8 mouse cellular contexts compared by ENCODE assay signal in the genomic region with DNA sequence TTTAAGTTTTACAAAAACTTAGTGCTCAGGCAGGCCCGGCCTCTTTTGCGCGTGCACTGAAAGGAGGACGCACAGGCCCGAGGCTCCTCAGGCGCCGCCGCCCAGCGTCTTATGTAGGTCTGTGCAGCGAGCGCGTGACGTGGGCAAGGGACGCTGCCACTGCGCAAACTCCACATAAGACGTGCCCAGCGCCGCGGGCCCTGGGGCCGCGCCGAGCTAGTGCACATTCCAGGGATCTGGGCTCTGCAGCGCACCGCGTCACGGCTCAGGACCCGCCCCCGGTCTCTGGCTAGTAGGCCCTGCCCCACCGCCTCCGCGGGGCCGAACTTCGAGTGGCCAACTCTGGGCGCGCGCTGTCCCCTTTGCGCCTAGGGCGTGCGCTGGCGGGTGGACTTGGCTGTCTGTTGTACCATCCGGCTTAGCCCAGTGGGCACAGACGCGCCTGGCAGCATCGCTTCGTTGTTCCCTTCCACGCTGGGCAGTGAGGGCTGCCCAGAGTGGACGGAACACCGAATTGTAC. TPM values are rescaled to one million over a fixed set of nuclear protein-coding genes. Genes with fewer than 3 reads are reported as not detected.
DNase-seq lines count a peak whose midpoint lies in the region; ATAC-seq and TF ChIP-seq lines count a peak whose summit lies in the region.

No protein-coding gene starts in this region.

- peak overlapping the region; percentile 67 to 100 for H3K4me3 ChIP-seq in heart, embryonic 14.5 days (ENCODE audit: control insufficient read depth in 1 of 2, insufficient read depth in 1 of 2, low read depth in 1 of 2, low read length in 2 of 2)
- peak overlapping the region; percentile 62 to 75 for H3K4me3 ChIP-seq in liver, embryonic 14.5 days (ENCODE audit: insufficient read depth in 1 of 2, low read depth in 2 of 2, low read length in 2 of 2)
- H3K4me3 ChIP-seq in neural tube, embryonic 11.5 days (ENCODE audit: low read depth, low read length) = peak overlapping the region; percentile 99
- H3K4me3 ChIP-seq in stomach, postnatal 0 days (ENCODE audit: low read depth, low read length) = peak overlapping the region; percentile 54

- peaks cover 30% of the 10 kb centered on the region for H3K36me3 ChIP-seq in heart, embryonic 14.5 days (ENCODE audit: control insufficient read depth, insufficient read depth, low read length)
- no peaks in the 10 kb centered on the region; the same call in 1 of the 2 replicates for H3K36me3 ChIP-seq in liver, embryonic 14.5 days (replicated peaks; ENCODE audit: control insufficient read depth, insufficient read depth, low read depth)
- H3K36me3 ChIP-seq in neural tube, embryonic 11.5 days (ENCODE audit: control insufficient read depth, insufficient read depth, low read length) = no peaks in the 10 kb centered on the region; the same call in 1 of the 2 replicates
- peaks cover 19% of the 10 kb centered on the region; the same call in 1 of the 2 replicates for H3K36me3 ChIP-seq in stomach, postnatal 0 days (ENCODE audit: control insufficient read depth, insufficient read depth, low read length)

- no peaks in the 10 kb centered on the region for H3K9me3 ChIP-seq in heart, embryonic 14.5 days (ENCODE audit: control insufficient read depth, low read length)
- no peaks in the 10 kb centered on the region for H3K9me3 ChIP-seq in liver, embryonic 14.5 days (ENCODE audit: control insufficient read depth, low read length)
- no peaks in the 10 kb centered on the region for H3K9me3 ChIP-seq in neural tube, embryonic 11.5 days (ENCODE audit: control insufficient read depth, low read length)
- no peaks in the 10 kb centered on the region for H3K9me3 ChIP-seq in stomach, postnatal 0 days (ENCODE audit: control insufficient read depth, low read length)

- no peak; the same call in 1 of the 2 replicates for TF ChIP-seq EP300 in liver, embryonic 14.5 days (IDR thresholded peaks at IDR 0.05; ENCODE audit: low read depth)
- peak; percentile 85 for TF ChIP-seq EP300 in stomach, postnatal 0 days (optimal IDR thresholded peaks at IDR 0.05)

- ATAC-seq in CD4-positive, CD25-positive, alpha-beta regulatory T cell, adult 4 months = peak; percentile 53
- peak; percentile 88 for ATAC-seq in heart, embryonic 14.5 days (ENCODE audit: insufficient number of reproducible peaks, insufficient read depth, low FRiP score, low read depth)
- ATAC-seq in liver, embryonic 14.5 days (ENCODE audit: insufficient read depth) = peak; percentile 78
- ATAC-seq in neural tube, embryonic 11.5 days (ENCODE audit: insufficient read depth, low FRiP score, low TSS enrichment) = peak; percentile 87
- peak; percentile 88 for ATAC-seq in stomach, postnatal 0 days (ENCODE audit: low FRiP score, low TSS enrichment)

- peak; percentile 46; the same call in 1 of the 2 replicates for TF ChIP-seq CTCF in liver, embryonic 14.5 days (IDR thresholded peaks at IDR 0.05; ENCODE audit: low read depth)
- peak; percentile 56 for TF ChIP-seq CTCF in stomach, postnatal 0 days (IDR thresholded peaks at IDR 0.05; ENCODE audit: low read depth)

- H3K4me2 ChIP-seq in heart, embryonic 14.5 days (ENCODE audit: low read length) = peak overlapping the region; percentile 89
- H3K4me2 ChIP-seq in liver, embryonic 14.5 days (ENCODE audit: low read depth) = peak overlapping the region; percentile 89
- peak overlapping the region; percentile 97 for H3K4me2 ChIP-seq in neural tube, embryonic 11.5 days (ENCODE audit: low read depth)
- peak overlapping the region; percentile 91 for H3K4me2 ChIP-seq in stomach, postnatal 0 days (replicated peaks; ENCODE audit: low read depth)

- under 1% methylated on average over 48 of the region's 48 CpGs for WGBS in heart, embryonic 14.5 days
- under 1% methylated on average over 48 of the region's 48 CpGs for whole genome bisulfite sequencing in liver, embryonic 14.5 days (ENCODE audit: insufficient replicate concordance)
- under 1% methylated on average over 48 of the region's 48 CpGs for WGBS in neural tube, embryonic 11.5 days
- WGBS in stomach, postnatal 0 days = under 1% methylated on average over 48 of the region's 48 CpGs

- no peaks in the 10 kb centered on the region for H3K27me3 ChIP-seq in heart, embryonic 14.5 days (ENCODE audit: control insufficient read depth, insufficient read depth, low read length)
- H3K27me3 ChIP-seq in liver, embryonic 14.5 days (ENCODE audit: control insufficient read depth, insufficient read depth, low read length) = no peaks in the 10 kb centered on the region
- H3K27me3 ChIP-seq in neural tube, embryonic 11.5 days (ENCODE audit: control insufficient read depth, insufficient read depth, low read length) = no peaks in the 10 kb centered on the region
- H3K27me3 ChIP-seq in stomach, postnatal 0 days (ENCODE audit: control insufficient read depth, insufficient read depth, low read length) = no peaks in the 10 kb centered on the region

- peak overlapping the region; percentile 99 to 100 for H3K27ac ChIP-seq in heart, embryonic 14.5 days (replicated peaks in 1 of 2; ENCODE audit: control insufficient read depth in 1 of 2, insufficient read depth in 1 of 2, low read depth in 2 of 2, low read length in 2 of 2)
- peak overlapping the region; percentile 74 for H3K27ac ChIP-seq in liver, embryonic 14.5 days
- H3K27ac ChIP-seq in neural tube, embryonic 11.5 days (ENCODE audit: low read depth, low read length) = peak overlapping the region; percentile 98
- H3K27ac ChIP-seq in stomach, postnatal 0 days (replicated peaks) = peak overlapping the region; percentile 100

- peak overlapping the region; percentile 100 for H3K9ac ChIP-seq in heart, embryonic 14.5 days (ENCODE audit: low read length)
- H3K9ac ChIP-seq in liver, embryonic 14.5 days (replicated peaks) = peak overlapping the region; percentile 74
- H3K9ac ChIP-seq in neural tube, embryonic 11.5 days (ENCODE audit: low read length) = peak overlapping the region; percentile 98
- H3K9ac ChIP-seq in stomach, postnatal 0 days (ENCODE audit: low read length) = peak overlapping the region; percentile 100

- peak; percentile 48 for DNase-seq in c-Kit-negative CD71-positive TER-119-positive erythroid progenitor cells, embryonic 14.5 days (ENCODE audit: low read depth, low spot score)
- peak; percentile 99 for DNase-seq in fibroblast of lung, adult 2 months (ENCODE audit: low read depth)
- peak; percentile 100 for DNase-seq in kidney, postnatal 14 days
- DNase-seq in liver, embryonic 14.5 days (ENCODE audit: low read depth in 3 of 3, low spot score in 3 of 3) = peak; percentile 85 to 88 (median 88)
- DNase-seq in neural tube, embryonic 11.5 days (ENCODE audit: low spot score) = peak; percentile 98
- peak; percentile 99 for DNase-seq in stomach, postnatal 0 days (ENCODE audit: low spot score)

- H3K4me1 ChIP-seq in heart, embryonic 14.5 days (ENCODE audit: control insufficient read depth in 2 of 2, insufficient read depth in 2 of 2, low read length in 2 of 2) = peaks cover 31 to 37% of the 10 kb centered on the region in 2 experiments
- H3K4me1 ChIP-seq in liver, embryonic 14.5 days (replicated peaks; ENCODE audit: control insufficient read depth in 2 of 2, insufficient read depth in 2 of 2, low read length in 1 of 2) = peaks cover 42 to 46% of the 10 kb centered on the region in 2 experiments
- peaks cover 33% of the 10 kb centered on the region for H3K4me1 ChIP-seq in neural tube, embryonic 11.5 days (ENCODE audit: control insufficient read depth, insufficient read depth, low read length)
- peaks cover 10% of the 10 kb centered on the region for H3K4me1 ChIP-seq in stomach, postnatal 0 days (replicated peaks; ENCODE audit: control insufficient read depth, insufficient read depth)

RNA-seq across cellular contexts. Expression of gene Irf2bp2, which starts 0.8 kb away (rescaled TPM):
- 10 to 100 TPM; 15.5 to 22.4 TPM for polyA plus RNA-seq in CD4-positive, CD25-positive, alpha-beta regulatory T cell, adult 4 months (2017; shearing (Covaris generic))
- polyA plus RNA-seq in heart, embryonic 14.5 days (2014; fragmentation: Nextera tagmentation; extraction: Ambion mirVana) = 8.1 and 9.1 TPM in 2 replicates
- polyA plus RNA-seq in liver, embryonic 14.5 days (2012; rRNA removed) = 10.9 and 11.5 TPM in 2 replicates
- 2.8 and 3.2 TPM in 2 replicates for polyA plus RNA-seq in liver, embryonic 14.5 days (2014; fragmentation: Nextera tagmentation; extraction: Ambion mirVana)
- polyA plus RNA-seq in neural tube, embryonic 11.5 days (2014; fragmentation: Nextera tagmentation; extraction: Ambion mirVana) = 4.7 and 4.8 TPM in 2 replicates
- polyA plus RNA-seq in stomach, postnatal 0 days (2015; fragmentation: Nextera tagmentation; extraction: Ambion mirVana) = 10.1 and 10.2 TPM in 2 replicates

Comparison
In these comparisons a context has a peak if more than half of its experiments do, and no peak if none do; other contexts are left out.
1. Peak in every context shown above with its lines: DNase-seq, ATAC-seq, H3K4me3 ChIP-seq and H3K27ac ChIP-seq.
2. DNase-seq: peak in every context shown above with its lines; median percentile 100 in kidney, postnatal 14 days; 99 in fibroblast of lung, adult 2 months; 99 in stomach, postnatal 0 days; 98 in neural tube, embryonic 11.5 days; 88 in liver, embryonic 14.5 days; 48 in c-Kit-negative CD71-positive TER-119-positive erythroid progenitor cells, embryonic 14.5 days.